Comparison of ENCODE assay signal across 8 mouse cellular contexts in genomic region chr6:29177901-29178879, GRCm38 (mm10). TPM values are rescaled to one million over a fixed set of nuclear protein-coding genes. Genes with fewer than 3 reads are reported as not detected.
DNase-seq lines count a peak whose midpoint lies in the region; ATAC-seq and TF ChIP-seq lines count a peak whose summit lies in the region.

No protein-coding gene starts in this region.

- no peaks in the 10 kb centered on the region for H3K4me1 ChIP-seq in lung, adult 2 months (ENCODE audit: control insufficient read depth, insufficient read depth, low read length)
- H3K4me1 ChIP-seq in embryonic facial prominence, embryonic 11.5 days (ENCODE audit: control insufficient read depth, insufficient read depth, low read length), result no peaks in the 10 kb centered on the region; the same call in none of the 2 replicates
- no peaks in the 10 kb centered on the region for H3K4me1 ChIP-seq in hindbrain, postnatal 0 days (ENCODE audit: insufficient read depth, low read length)
- 0 out of 2 replicates have a peak, but pooled peaks cover 4% of the 10 kb centered on the region for H3K4me1 ChIP-seq in neural tube, embryonic 14.5 days (ENCODE audit: control insufficient read depth, insufficient read depth, low read length)
- peaks cover 3% of the 10 kb centered on the region; the same call in 1 of the 2 replicates for H3K4me1 ChIP-seq in thymus, adult 2 months (replicated peaks; ENCODE audit: control insufficient read depth, insufficient read depth, low read length)

- no peak overlapping the region for H3K4me3 ChIP-seq in lung, adult 2 months (replicated peaks; ENCODE audit: extremely low read depth, low read depth, low read length)
- peak overlapping the region; percentile 62 for H3K4me3 ChIP-seq in embryonic facial prominence, embryonic 11.5 days (ENCODE audit: low read depth, low read length)
- peak overlapping the region; percentile 71 for H3K4me3 ChIP-seq in hindbrain, postnatal 0 days (ENCODE audit: low read length)
- peak overlapping the region; percentile 70 for H3K4me3 ChIP-seq in neural tube, embryonic 14.5 days (ENCODE audit: low read depth, low read length)
- H3K4me3 ChIP-seq in thymus, adult 2 months (ENCODE audit: control insufficient read depth, insufficient read depth, low read length), result no peak overlapping the region

- peak; percentile 2 for DNase-seq in lung, adult 2 months
- DNase-seq in lung, postnatal 10 days, result no peak
- DNase-seq in embryonic facial prominence, embryonic 11.5 days (ENCODE audit: low spot score), result peak; percentile 31
- peak; percentile 34 for DNase-seq in hindbrain, postnatal 0 days (ENCODE audit: low spot score)
- no peak for DNase-seq in ovary, postnatal 14 days (ENCODE audit: low spot score)
- DNase-seq in thymus, adult 2 months, result no peak
- no peak for DNase-seq in cerebellum, postnatal 14 days

- WGBS in lung, adult 2 months, result 55% methylated on average over 17 of the region's 17 CpGs
- WGBS in embryonic facial prominence, embryonic 11.5 days, result 9% methylated on average over 16 of the region's 17 CpGs
- WGBS in hindbrain, postnatal 0 days, result 19% methylated on average over 17 of the region's 17 CpGs
- 11% methylated on average over 17 of the region's 17 CpGs for WGBS in neural tube, embryonic 14.5 days
- 72% methylated on average over 17 of the region's 17 CpGs for WGBS in thymus, adult 2 months

- H3K9ac ChIP-seq in embryonic facial prominence, embryonic 11.5 days (replicated peaks; ENCODE audit: low read length), result peak overlapping the region; percentile 75
- peak overlapping the region; percentile 85 for H3K9ac ChIP-seq in hindbrain, postnatal 0 days (replicated peaks; ENCODE audit: low read length)
- H3K9ac ChIP-seq in neural tube, embryonic 14.5 days (replicated peaks; ENCODE audit: low read depth, low read length), result peak overlapping the region; percentile 72

- no peaks in the 10 kb centered on the region for H3K36me3 ChIP-seq in embryonic facial prominence, embryonic 11.5 days (replicated peaks; ENCODE audit: control insufficient read depth, insufficient read depth, low read depth, low read length)
- peaks cover 8% of the 10 kb centered on the region; the same call in 1 of the 2 replicates for H3K36me3 ChIP-seq in hindbrain, postnatal 0 days (ENCODE audit: insufficient read depth, low read length)
- H3K36me3 ChIP-seq in neural tube, embryonic 14.5 days (ENCODE audit: control insufficient read depth, insufficient read depth, low read length), result no peaks in the 10 kb centered on the region
- H3K36me3 ChIP-seq in thymus, adult 2 months (ENCODE audit: control insufficient read depth, insufficient read depth, low read length), result no peaks in the 10 kb centered on the region

- H3K4me2 ChIP-seq in embryonic facial prominence, embryonic 11.5 days (ENCODE audit: low read depth, low read length), result peak overlapping the region; percentile 96
- H3K4me2 ChIP-seq in hindbrain, postnatal 0 days (ENCODE audit: low read depth, low read length), result peak overlapping the region; percentile 74
- H3K4me2 ChIP-seq in neural tube, embryonic 14.5 days (ENCODE audit: low read depth, low read length), result peak overlapping the region; percentile 66

- H3K27ac ChIP-seq in embryonic facial prominence, embryonic 11.5 days (replicated peaks; ENCODE audit: low read depth, low read length), result no peak overlapping the region
- peak overlapping the region; percentile 86; the same call in 1 of the 2 replicates for H3K27ac ChIP-seq in hindbrain, postnatal 0 days
- peak overlapping the region; percentile 86 for H3K27ac ChIP-seq in neural tube, embryonic 14.5 days (ENCODE audit: low read depth, low read length)
- no peak overlapping the region for H3K27ac ChIP-seq in thymus, adult 2 months (ENCODE audit: control insufficient read depth, insufficient read depth, low read length)

- H3K27me3 ChIP-seq in embryonic facial prominence, embryonic 11.5 days (ENCODE audit: control insufficient read depth, insufficient read depth, low read length), result peaks cover 9% of the 10 kb centered on the region
- no peaks in the 10 kb centered on the region for H3K27me3 ChIP-seq in hindbrain, postnatal 0 days (ENCODE audit: insufficient read depth, low read length)
- H3K27me3 ChIP-seq in neural tube, embryonic 14.5 days (ENCODE audit: control insufficient read depth, insufficient read depth, low read length), result peaks cover 5% of the 10 kb centered on the region; the same call in 1 of the 2 replicates
- no peaks in the 10 kb centered on the region; the same call in 1 of the 2 replicates for H3K27me3 ChIP-seq in thymus, adult 2 months (ENCODE audit: control insufficient read depth, insufficient read depth, low read length)

- peak; percentile 64 for ATAC-seq in embryonic facial prominence, embryonic 11.5 days (replicated peaks; ENCODE audit: insufficient number of reproducible peaks, low FRiP score, low TSS enrichment, low read depth)
- peak; percentile 81 for ATAC-seq in hindbrain, postnatal 0 days
- peak; percentile 82 for ATAC-seq in neural tube, embryonic 14.5 days (ENCODE audit: low read depth)

- no peaks in the 10 kb centered on the region for H3K9me3 ChIP-seq in embryonic facial prominence, embryonic 11.5 days (replicated peaks; ENCODE audit: control insufficient read depth, low read length)
- no peaks in the 10 kb centered on the region for H3K9me3 ChIP-seq in hindbrain, postnatal 0 days (ENCODE audit: low read length)
- H3K9me3 ChIP-seq in neural tube, embryonic 14.5 days (ENCODE audit: control insufficient read depth, low read length), result no peaks in the 10 kb centered on the region

- TF ChIP-seq CTCF in lung, adult 2 months (IDR thresholded peaks at IDR 0.05; ENCODE audit: insufficient read depth, low read length), result no peak
- peak; percentile 53 for TF ChIP-seq CTCF in hindbrain, postnatal 0 days (IDR thresholded peaks at IDR 0.05; ENCODE audit: low read depth)
- TF ChIP-seq CTCF in thymus, adult 2 months (IDR thresholded peaks at IDR 0.05; ENCODE audit: borderline replicate concordance, control insufficient read depth, extremely low read depth, insufficient read depth, low read length, poor library complexity), result no peak

- no peak for TF ChIP-seq POLR2A in lung, adult 2 months (IDR thresholded peaks at IDR 0.05; ENCODE audit: borderline replicate concordance, extremely low read depth, low read depth, low read length)
- no peak for TF ChIP-seq POLR2A in thymus, adult 2 months (IDR thresholded peaks at IDR 0.05; ENCODE audit: control insufficient read depth, extremely low read depth, insufficient read depth, low read length, poor library complexity)

RNA-seq across cellular contexts. Expression of gene Prrt4, which starts 1.2 kb away (rescaled TPM):
- 10.8 and 12.2 TPM in 2 replicates for polyA plus RNA-seq in lung, adult 2 months (2012; rRNA removed)
- polyA plus RNA-seq in embryonic facial prominence, embryonic 11.5 days (2014; fragmentation: Nextera tagmentation; extraction: Ambion mirVana), result 1.3 and 1.5 TPM in 2 replicates
- total RNA-seq in hindbrain, postnatal 0 days (2014; rRNA removed), result 37.8 and 44.9 TPM in 2 replicates
- 12.9 and 14.8 TPM in 2 replicates for polyA plus RNA-seq in hindbrain, postnatal 0 days (2015; fragmentation: Nextera tagmentation; extraction: Ambion mirVana)
- 8.9 and 14.7 TPM in 2 replicates for polyA plus RNA-seq in neural tube, embryonic 14.5 days (2014; fragmentation: Nextera tagmentation; extraction: Ambion mirVana)
- 0.32 and 0.41 TPM in 2 replicates for polyA plus RNA-seq in thymus, adult 2 months (2012; rRNA removed)

RNA-seq across cellular contexts. Expression of gene Rbm28, which starts 13.4 kb away (rescaled TPM):
- polyA plus RNA-seq in lung, adult 2 months (2012; rRNA removed), result 6.5 and 10.8 TPM in 2 replicates
- polyA plus RNA-seq in embryonic facial prominence, embryonic 11.5 days (2014; fragmentation: Nextera tagmentation; extraction: Ambion mirVana), result 60.7 and 64.8 TPM in 2 replicates
- total RNA-seq in hindbrain, postnatal 0 days (2014; rRNA removed), result 13.8 and 16.3 TPM in 2 replicates
- 18.8 and 19.9 TPM in 2 replicates for polyA plus RNA-seq in hindbrain, postnatal 0 days (2015; fragmentation: Nextera tagmentation; extraction: Ambion mirVana)
- 44.5 and 55.4 TPM in 2 replicates for polyA plus RNA-seq in neural tube, embryonic 14.5 days (2014; fragmentation: Nextera tagmentation; extraction: Ambion mirVana)
- 9.9 and 13.0 TPM in 2 replicates for polyA plus RNA-seq in thymus, adult 2 months (2012; rRNA removed)

RNA-seq across cellular contexts. Expression of gene Impdh1, which starts 38.0 kb away (rescaled TPM):
- 214 and 217 TPM in 2 replicates for polyA plus RNA-seq in lung, adult 2 months (2012; rRNA removed)
- 28.1 and 31.7 TPM in 2 replicates for polyA plus RNA-seq in embryonic facial prominence, embryonic 11.5 days (2014; fragmentation: Nextera tagmentation; extraction: Ambion mirVana)
- 37.8 and 46.3 TPM in 2 replicates for total RNA-seq in hindbrain, postnatal 0 days (2014; rRNA removed)
- polyA plus RNA-seq in hindbrain, postnatal 0 days (2015; fragmentation: Nextera tagmentation; extraction: Ambion mirVana), result 63.4 and 64.4 TPM in 2 replicates
- polyA plus RNA-seq in neural tube, embryonic 14.5 days (2014; fragmentation: Nextera tagmentation; extraction: Ambion mirVana), result 77.6 and 83.7 TPM in 2 replicates
- polyA plus RNA-seq in thymus, adult 2 months (2012; rRNA removed), result 323 and 354 TPM in 2 replicates

Comparison
In these comparisons a context has a peak if more than half of its experiments do, and no peak if none do; other contexts are left out.
1. DNase-seq: peak in lung, adult 2 months (single experiment), embryonic facial prominence, embryonic 11.5 days (single experiment) and hindbrain, postnatal 0 days (single experiment); none in lung, postnatal 10 days (single experiment), ovary, postnatal 14 days (single experiment), thymus, adult 2 months (single experiment) and cerebellum, postnatal 14 days (0 of 2).
2. H3K4me3 ChIP-seq: peak in embryonic facial prominence, embryonic 11.5 days (single experiment), hindbrain, postnatal 0 days (single experiment) and neural tube, embryonic 14.5 days (single experiment); none in lung, adult 2 months (single experiment) and thymus, adult 2 months (single experiment).
3. H3K27ac ChIP-seq: peak in hindbrain, postnatal 0 days (single experiment) and neural tube, embryonic 14.5 days (single experiment); none in embryonic facial prominence, embryonic 11.5 days (single experiment) and thymus, adult 2 months (single experiment).
4. Peak in every context shown above with its lines, with median percentiles within 50 percentile points of each other: ATAC-seq, H3K4me2 ChIP-seq and H3K9ac ChIP-seq.